Mouse (Mus musculus) kidney, adult 2 months (tissue): Measurements from ENCODE around the gene Rabgef1. TPM values are rescaled to one million over a fixed set of nuclear protein-coding genes. Genes with fewer than 3 reads are reported as not detected.

ENCODE experiments used
- DNase-seq: peaks from one replicate; pipeline ENCODE4 v3.0.0; 2021
- H3K27ac ChIP-seq: fragments of 200-500 bp; 2 replicates; pipeline ENCODE4 v1.5.1; 2012; ENCODE audit warnings: low read depth, low read length, control low read depth, inconsistent platforms; ENCODE audit not compliant: insufficient read depth
- H3K27me3 ChIP-seq: fragments of 200-500 bp; replicated peaks from 2 replicates; pipeline ENCODE4 v1.6.1; 2012; ENCODE audit warnings: mild to moderate bottlenecking, moderate library complexity, low read length, inconsistent platforms; ENCODE audit not compliant: control insufficient read depth, insufficient read depth
- H3K36me3 ChIP-seq: fragments of 200-500 bp; 2 replicates; pipeline ENCODE4 v1.6.1; 2012; ENCODE audit warnings: mild to moderate bottlenecking, moderate library complexity, low read length, inconsistent platforms; ENCODE audit not compliant: control insufficient read depth, insufficient read depth
- H3K4me1 ChIP-seq: fragments of 200-500 bp; 2 replicates; pipeline ENCODE4 v1.6.1; 2011; ENCODE audit warnings: low read length; ENCODE audit not compliant: control insufficient read depth, insufficient read depth
- H3K4me3 ChIP-seq: fragments of 200-500 bp; 2 replicates; pipeline ENCODE4 v1.5.1; 2011; ENCODE audit warnings: mild to moderate bottlenecking, low read depth, low read length, control low read depth; ENCODE audit not compliant: insufficient read depth
- CTCF ChIP-seq: fragments of 200-500 bp; conservative IDR thresholded peaks from 2 replicates; pipeline ENCODE4 v1.5.1; 2011; ENCODE audit warnings: low read depth, mild to moderate bottlenecking, control low read depth, low read length, moderate library complexity, mixed read lengths; ENCODE audit not compliant: insufficient read depth, insufficient read length
- POLR2A ChIP-seq: fragments of 200-500 bp; IDR thresholded peaks from one replicate; pipeline ENCODE4 v1.6.1; 2011; ENCODE audit warnings: low read depth, low read length, control low read depth
- WGBS: fragments of 180-500 bp; shearing (Covaris S2); methylation state at CpG from one replicate; pipeline ENCODE4 v1.1.7; 2018; 5-methylcytosine and 5-hydroxymethylcytosine counted together
- polyA plus RNA-seq: library from polyadenylated mRNA; depleted of rRNA; stranded (reverse); fragments of >200 nt; gene quantifications from 2 replicates; pipeline ENCODE4 v1.2.3, GENCODE M21; 2012

Rabgef1 gene
- polyA plus RNA-seq, 1 experiment: 18.4 TPM

DNA sequence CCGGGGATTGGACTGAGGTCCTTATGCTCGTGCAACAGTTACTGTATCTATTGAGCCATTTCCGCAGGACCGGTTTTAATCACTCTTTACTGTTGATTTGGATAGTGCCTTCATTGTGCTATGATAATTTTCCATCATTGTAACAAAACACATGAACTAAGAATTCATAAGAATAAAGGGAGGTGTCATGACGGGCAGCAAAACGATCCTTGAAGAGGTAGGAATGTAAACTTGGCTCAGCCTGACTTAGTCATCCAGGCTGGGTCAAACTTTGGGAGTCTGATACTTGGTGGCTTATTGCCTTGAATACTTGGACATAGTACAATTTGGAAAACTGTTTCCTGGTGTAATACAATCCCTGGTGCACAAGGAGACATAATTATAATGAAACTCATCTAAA lies 13.7 kb downstream of the Rabgef1 start:
- Histone ChIP-seq H3K27ac (no peak overlapping the region), H3K4me1 (peaks cover 3% of the 10 kb centered on the region; the same call in 1 of the 2 replicates), H3K4me3 (no peak overlapping the region), H3K27me3 (no peaks in the 10 kb centered on the region), H3K36me3 (no peaks in the 10 kb centered on the region)
- TF ChIP-seq CTCF: no peak
- no peak for TF ChIP-seq POLR2A
- no peak for DNase-seq
- WGBS: 72% methylated on average over 6 of the region's 6 CpGs

DNA sequence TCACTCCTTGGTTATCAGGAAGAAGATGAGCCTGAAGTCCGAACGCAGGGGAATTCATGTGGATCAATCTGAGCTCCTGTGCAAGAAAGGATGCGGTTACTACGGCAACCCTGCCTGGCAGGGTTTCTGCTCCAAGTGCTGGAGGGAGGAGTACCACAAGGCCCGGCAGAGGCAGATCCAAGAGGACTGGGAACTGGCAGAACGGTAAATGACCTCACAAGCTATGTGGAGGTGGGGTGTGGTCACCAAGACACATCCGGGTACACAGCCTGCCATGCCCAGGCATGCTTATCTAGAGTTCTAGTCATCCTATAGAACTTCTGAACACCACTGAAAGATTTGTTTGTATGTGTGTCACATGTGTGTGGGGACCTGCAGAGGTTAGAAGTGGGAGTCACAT lies 15.8 kb downstream of the Rabgef1 start:
- H3K4me3 ChIP-seq: no peak overlapping the region
- no peak for DNase-seq
- WGBS: 62% methylated on average over 7 of the region's 7 CpGs
- H3K36me3 ChIP-seq: no peaks in the 10 kb centered on the region; the same call in 1 of the 2 replicates
- H3K27me3 ChIP-seq: no peaks in the 10 kb centered on the region
- peaks cover 14% of the 10 kb centered on the region for H3K4me1 ChIP-seq
- TF ChIP-seq CTCF (no peak), POLR2A (no peak)
- no peak overlapping the region for H3K27ac ChIP-seq

DNA sequence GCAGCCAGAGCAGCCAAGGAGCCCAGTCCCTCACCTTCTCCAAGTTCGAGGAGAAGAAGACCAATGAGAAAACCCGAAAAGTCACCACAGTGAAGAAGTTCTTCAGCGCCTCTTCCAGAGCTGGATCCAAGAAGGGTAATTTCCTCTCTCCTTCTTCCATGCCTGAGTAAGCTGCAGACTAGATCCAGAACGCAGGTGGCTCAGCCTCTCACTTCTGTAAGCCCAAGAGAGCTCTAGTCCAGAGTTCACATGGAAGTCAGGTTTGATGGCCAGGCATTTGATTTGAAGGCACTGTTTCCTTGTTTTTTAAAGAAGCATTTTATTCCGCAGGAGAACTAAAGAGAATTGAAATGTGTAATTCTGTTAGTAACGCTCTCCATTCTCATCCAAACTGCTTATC lies 19.3 kb downstream of the Rabgef1 start:
- no peak overlapping the region; the same call in 1 of the 2 replicates for H3K27ac ChIP-seq
- TF ChIP-seq POLR2A (no peak), CTCF (no peak)
- 64% methylated on average over 6 of the region's 6 CpGs for WGBS
- no peak overlapping the region for H3K4me3 ChIP-seq
- peak; percentile 75 for DNase-seq
- H3K4me1 ChIP-seq: peaks cover 12% of the 10 kb centered on the region
- H3K36me3 ChIP-seq: no peaks in the 10 kb centered on the region; the same call in 1 of the 2 replicates
- H3K27me3 ChIP-seq: no peaks in the 10 kb centered on the region

DNA sequence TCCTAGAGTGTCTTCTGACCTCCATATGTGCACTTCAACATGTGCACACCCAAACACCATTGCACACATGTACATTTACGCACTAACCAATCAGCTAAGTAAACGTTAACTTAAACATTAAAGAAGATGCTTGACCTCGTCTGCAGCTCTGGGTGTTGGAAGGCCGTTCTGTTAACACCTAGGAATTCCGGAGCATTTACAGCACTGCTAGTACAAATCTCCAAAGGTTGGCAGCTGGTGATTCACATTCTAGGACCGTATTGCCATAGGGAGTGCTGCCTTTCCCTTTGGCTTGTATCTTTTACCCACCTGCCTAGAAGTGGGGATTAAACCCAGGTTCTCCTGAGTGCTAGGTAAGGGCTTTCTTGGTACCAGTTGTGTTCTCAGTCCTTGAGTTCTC lies 20.3 kb downstream of the Rabgef1 start:
- Histone ChIP-seq H3K4me3 (no peak overlapping the region), H3K27ac (peak overlapping the region; percentile 35), H3K4me1 (peaks cover 12% of the 10 kb centered on the region), H3K36me3 (no peaks in the 10 kb centered on the region; the same call in 1 of the 2 replicates), H3K27me3 (no peaks in the 10 kb centered on the region)
- no peak for TF ChIP-seq POLR2A
- TF ChIP-seq CTCF: no peak
- 67% methylated on average over 6 of the region's 6 CpGs for WGBS
- no peak for DNase-seq

DNA sequence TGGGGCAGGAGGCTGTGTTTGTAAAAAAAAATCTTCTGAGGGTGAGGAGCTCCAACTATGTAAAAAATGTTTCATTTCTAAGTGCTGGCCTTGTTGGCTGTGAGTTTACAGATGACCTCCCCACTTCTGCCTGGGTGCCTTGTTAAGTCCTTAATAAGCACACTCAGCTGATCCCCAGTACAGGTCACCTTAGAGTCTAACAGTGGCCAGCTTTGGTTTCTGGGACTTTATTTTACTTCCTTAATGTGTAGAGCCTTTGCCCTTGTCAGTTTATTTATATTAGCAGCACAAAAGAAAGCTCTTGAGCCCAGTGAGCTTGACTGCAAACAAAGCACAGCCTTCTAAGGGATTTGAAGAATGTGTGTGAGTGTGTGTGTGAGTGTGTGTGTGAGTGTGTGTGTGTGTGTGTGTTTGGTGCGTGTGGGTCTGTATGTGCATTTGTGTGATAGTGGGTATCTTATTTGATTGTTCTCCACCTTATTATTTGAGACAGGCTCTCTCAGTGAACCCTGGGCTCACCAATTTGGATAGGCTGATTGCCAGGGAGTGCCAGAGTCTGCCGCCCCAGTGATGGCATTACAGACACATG lies 20.9 kb downstream of the Rabgef1 start:
- WGBS: 55% methylated on average over 2 of the region's 2 CpGs
- peak overlapping the region; percentile 35 for H3K27ac ChIP-seq
- peaks cover 2% of the 10 kb centered on the region; the same call in 1 of the 2 replicates for H3K36me3 ChIP-seq
- H3K4me1 ChIP-seq: peaks cover 12% of the 10 kb centered on the region
- DNase-seq: peak; percentile 64
- no peak overlapping the region for H3K4me3 ChIP-seq
- no peak for TF ChIP-seq CTCF
- H3K27me3 ChIP-seq: no peaks in the 10 kb centered on the region

DNA sequence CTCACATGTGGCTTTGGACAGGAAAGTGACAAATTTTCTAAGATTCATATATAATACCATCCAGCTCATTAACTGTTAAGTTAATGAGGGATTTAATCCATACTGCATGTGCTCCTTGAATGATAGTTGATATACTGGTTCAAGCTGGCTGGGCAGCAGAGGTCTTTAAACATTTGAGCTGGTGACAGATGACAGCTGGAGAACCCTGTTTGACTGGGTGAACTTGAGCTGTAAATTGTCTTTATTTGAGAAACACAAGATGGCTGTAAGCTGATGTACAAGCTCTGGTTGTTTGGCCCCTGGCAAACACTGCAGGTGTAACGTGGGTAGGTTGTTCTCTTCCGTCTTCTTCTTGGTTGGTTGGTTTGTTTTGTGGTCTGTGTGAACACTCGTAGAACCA lies 22.2 kb downstream of the Rabgef1 start:
- H3K4me1 ChIP-seq: peaks cover 12% of the 10 kb centered on the region
- H3K27me3 ChIP-seq: no peaks in the 10 kb centered on the region
- no peak overlapping the region for H3K4me3 ChIP-seq
- no peak for DNase-seq
- H3K27ac ChIP-seq: 0 out of 2 replicates have a peak overlapping the region, but pooled peaks have one; percentile 3
- TF ChIP-seq CTCF (no peak), POLR2A (no peak)
- peaks cover 4% of the 10 kb centered on the region; the same call in 1 of the 2 replicates for H3K36me3 ChIP-seq
- 67% methylated on average over 3 of the region's 3 CpGs for WGBS

DNA sequence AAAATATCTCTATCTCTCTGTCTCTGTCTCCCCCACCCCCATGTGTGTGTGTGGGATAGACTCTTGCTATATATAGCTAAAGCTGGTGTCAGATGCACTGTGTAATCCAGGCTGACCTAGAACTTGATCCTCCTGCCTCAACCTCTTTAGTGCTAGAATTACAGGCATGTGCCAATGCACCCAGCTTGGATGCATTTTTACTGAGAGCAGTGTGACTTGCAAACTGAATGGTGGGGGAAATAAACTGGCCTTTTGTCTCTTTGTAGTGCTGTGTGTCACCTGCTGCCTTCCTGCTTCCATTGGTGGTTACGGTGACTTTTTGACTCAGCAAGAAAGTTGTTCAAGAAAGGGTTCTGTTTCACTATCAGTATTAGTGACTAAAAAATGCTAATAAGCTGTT lies 24.7 kb downstream of the Rabgef1 start:
- Histone ChIP-seq H3K27me3 (no peaks in the 10 kb centered on the region), H3K4me1 (peaks cover 20% of the 10 kb centered on the region), H3K27ac (no peak overlapping the region), H3K36me3 (peaks cover 7% of the 10 kb centered on the region; the same call in 1 of the 2 replicates), H3K4me3 (no peak overlapping the region)
- TF ChIP-seq POLR2A (no peak), CTCF (no peak)
- no peak for DNase-seq
- 88% methylated on average over 1 of the region's 1 CpGs for WGBS

DNA sequence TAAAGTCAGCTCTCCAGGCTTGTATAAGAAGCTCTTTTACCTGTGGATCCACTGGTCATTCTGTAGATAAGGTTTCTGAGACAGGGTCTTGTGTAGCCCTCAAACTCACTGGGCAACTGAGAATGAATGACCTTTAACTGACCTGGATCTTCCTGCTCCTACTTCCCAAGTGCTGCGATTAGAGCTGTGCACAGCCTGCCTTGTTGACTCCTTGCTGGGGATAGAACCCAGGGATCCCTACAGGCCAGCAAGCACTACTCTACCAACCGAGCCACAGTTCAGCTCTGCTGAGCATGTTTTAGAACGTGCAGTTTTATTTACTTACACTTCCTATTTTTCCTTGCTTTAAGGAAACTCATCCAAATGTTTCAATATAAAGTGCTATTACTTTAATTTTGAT lies 25.9 kb downstream of the Rabgef1 start:
- H3K4me1 ChIP-seq: peaks cover 15% of the 10 kb centered on the region; the same call in 1 of the 2 replicates
- no peak overlapping the region for H3K4me3 ChIP-seq
- H3K27ac ChIP-seq: peak overlapping the region; percentile 36; the same call in 1 of the 2 replicates
- no peaks in the 10 kb centered on the region for H3K27me3 ChIP-seq
- TF ChIP-seq POLR2A (no peak), CTCF (no peak)
- WGBS: 43% methylated on average over 3 of the region's 3 CpGs
- peaks cover 7% of the 10 kb centered on the region; the same call in 1 of the 2 replicates for H3K36me3 ChIP-seq
- no peak for DNase-seq
